Mouse (Mus musculus) CH12.LX (cell line): ENCODE results near the gene 3830406C13Rik.

ENCODE experiments used
- BHLHE40 ChIP-seq: IDR thresholded peaks from 2 replicates; pipeline ENCODE4 v1.6.1; 2011; ENCODE audit warnings: mild to moderate bottlenecking, low read depth, low read length, improper control_type of control experiment
- CHD2 ChIP-seq: IDR thresholded peaks from 2 replicates; pipeline ENCODE4 v1.6.1; 2011; ENCODE audit warnings: low read length, improper control_type of control experiment
- CTCF ChIP-seq, 2 experiments: IDR thresholded peaks in 1 of 2; conservative IDR thresholded peaks in 1 of 2; 2 replicates each; pipeline ENCODE4 v1.5.1; 2011 to 2012; ENCODE audit warnings: low read depth in 2 of 2, low read length in 2 of 2, improper control_type of control experiment in 1 of 2, inconsistent platforms in 1 of 2, mild to moderate bottlenecking in 1 of 2, moderate library complexity in 1 of 2
- E2F4 ChIP-seq: IDR thresholded peaks from 2 replicates; pipeline ENCODE4 v1.6.1; 2011; ENCODE audit warnings: low read depth, low read length, improper control_type of control experiment; ENCODE audit not compliant: insufficient replicate concordance
- EP300 ChIP-seq: IDR thresholded peaks from 2 replicates; pipeline ENCODE4 v1.6.1; 2011; ENCODE audit warnings: low read length, improper control_type of control experiment
- NELFE ChIP-seq: IDR thresholded peaks from 2 replicates; pipeline ENCODE4 v1.6.1; 2011; ENCODE audit warnings: low read depth, low read length, improper control_type of control experiment
- POLR2A ChIP-seq: IDR thresholded peaks from 2 replicates; pipeline ENCODE4 v1.6.1; 2011; ENCODE audit warnings: low read depth, mild to moderate bottlenecking, improper control_type of control experiment, low read length
- POLR2AphosphoS2 ChIP-seq: IDR thresholded peaks from 2 replicates; pipeline ENCODE4 v1.6.1; 2011; ENCODE audit warnings: low read depth, low read length, improper control_type of control experiment
- RAD21 ChIP-seq: IDR thresholded peaks from 2 replicates; pipeline ENCODE4 v1.6.1; 2011; ENCODE audit warnings: low read depth, mild to moderate bottlenecking, low read length, improper control_type of control experiment, moderate library complexity
- SMC3 ChIP-seq: IDR thresholded peaks from 2 replicates; pipeline ENCODE4 v1.6.1; 2011; ENCODE audit warnings: low read depth, low read length, improper control_type of control experiment

DNA sequence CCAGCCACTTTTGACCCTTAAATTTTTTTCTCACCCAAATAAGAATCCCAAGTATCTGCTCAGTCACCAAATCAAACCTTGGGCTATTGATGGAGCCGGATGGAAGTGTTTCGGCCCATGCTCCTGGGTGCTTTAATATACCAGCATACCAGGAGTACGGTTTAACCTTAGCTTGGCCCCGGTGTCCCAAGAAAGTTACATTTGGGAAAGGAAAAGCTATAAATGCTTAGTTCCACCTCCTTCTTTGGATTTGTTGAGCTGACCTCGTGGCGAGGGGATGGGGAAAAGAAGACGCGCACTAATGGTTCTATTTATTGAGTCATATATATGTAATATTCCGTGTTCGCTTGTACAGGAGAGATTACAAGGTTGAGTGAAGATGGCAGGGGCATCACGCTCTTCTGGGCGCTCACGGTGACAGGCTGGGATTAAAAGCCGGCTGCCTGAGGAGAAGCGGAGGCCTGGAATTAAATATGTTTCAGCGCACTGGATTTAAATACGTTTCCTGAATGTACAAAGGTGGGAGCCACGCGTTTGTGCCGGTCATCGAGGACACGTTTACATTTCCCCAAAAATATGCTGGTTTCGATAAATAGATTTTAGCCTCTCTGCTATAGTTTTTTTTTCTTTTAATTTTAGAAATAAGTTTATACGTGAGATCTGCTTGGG lies 58.0 kb downstream of the 3830406C13Rik start:
- no peak for TF ChIP-seq POLR2A
- no peak for TF ChIP-seq CTCF (conservative IDR thresholded peaks at IDR 0.05 in 1 of 2, IDR thresholded peaks at IDR 0.05 in 1 of 2; ENCODE audit: low read depth in 2 of 2, low read length in 2 of 2)
- TF ChIP-seq NELFE, result no peak
- no peak for TF ChIP-seq SMC3
- TF ChIP-seq BHLHE40, result no peak
- no peak for TF ChIP-seq CHD2
- no peak for TF ChIP-seq E2F4
- no peak for TF ChIP-seq RAD21
- no peak for TF ChIP-seq EP300
- TF ChIP-seq POLR2AphosphoS2, result no peak
